Mouse (Mus musculus) forelimb bud, embryonic 11.5 days (tissue): ENCODE measurements around the gene Slc16a7.
A peak's percentile ranks its signal among the peaks of the same experiment; 100 is the strongest.

Source experiments
- DNase-seq: peaks from one replicate; pipeline ENCODE4 v3.0.0-alpha.2; 2012; ENCODE audit warnings: low read depth, low spot score

Gene Slc16a7

DNA sequence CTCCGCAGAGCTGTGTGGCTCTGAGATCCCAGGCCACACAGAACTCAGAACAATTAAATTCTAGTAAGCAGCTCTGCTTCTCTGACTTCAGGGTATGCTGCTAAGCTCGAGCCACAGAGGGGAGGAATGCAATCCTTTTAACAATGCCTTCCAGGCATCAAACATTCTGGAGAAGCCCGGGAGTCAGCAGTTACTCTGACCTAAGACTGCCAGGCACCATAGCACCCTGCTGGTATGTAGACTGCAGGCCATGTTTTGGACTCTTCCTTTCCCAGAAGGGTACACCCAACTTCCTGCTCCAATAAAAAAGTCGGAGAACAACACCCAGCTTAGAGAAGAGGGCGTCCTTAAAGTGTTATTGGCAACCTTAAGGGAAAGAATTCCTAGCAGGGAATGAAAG lies 205.1 kb downstream of the Slc16a7 start:
- DNase-seq = peak; percentile 42

DNA sequence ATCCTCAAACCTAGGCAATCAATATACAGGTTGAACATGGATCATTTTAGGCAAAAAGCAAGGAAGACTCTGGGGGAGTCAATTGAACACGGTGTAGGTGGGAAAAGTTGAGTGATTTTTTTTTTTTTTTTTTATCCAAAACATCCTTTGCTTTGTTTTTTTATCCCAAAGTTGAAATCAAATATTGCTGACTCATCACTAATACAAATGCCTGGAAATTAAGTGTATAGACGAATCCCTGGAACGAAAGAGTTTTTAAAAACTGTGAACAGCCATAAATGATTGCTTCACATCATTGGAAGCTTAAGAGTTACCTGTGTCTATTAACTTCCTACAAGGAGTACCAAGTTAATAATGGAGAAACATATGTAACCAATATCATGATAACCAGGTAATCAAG lies 206.7 kb downstream of the Slc16a7 start:
- DNase-seq = no peak

DNA sequence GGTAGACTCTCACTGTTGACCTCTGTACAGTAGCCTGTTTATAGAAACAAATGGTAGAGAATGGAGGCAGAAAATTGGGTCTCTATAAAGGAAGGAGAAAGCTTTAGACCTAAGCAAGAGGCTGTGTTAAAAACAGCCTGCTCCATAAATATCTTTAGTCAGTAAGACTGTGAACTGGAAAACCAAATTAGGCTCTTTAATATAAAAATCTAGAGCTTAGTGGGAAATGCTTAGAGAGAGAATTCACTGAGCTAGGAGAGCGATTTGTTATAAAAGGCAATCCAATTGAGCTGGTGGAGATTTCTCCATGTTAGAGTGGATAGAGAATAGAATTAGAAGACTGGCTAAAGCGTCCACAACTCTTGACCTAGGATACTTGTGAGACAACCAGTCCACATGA lies 211.5 kb downstream of the Slc16a7 start:
- DNase-seq = no peak

GRCm38 (mm10) chr10:125175013-125175650 lies 214.1 kb downstream of the Slc16a7 start:
- no peak for DNase-seq

DNA sequence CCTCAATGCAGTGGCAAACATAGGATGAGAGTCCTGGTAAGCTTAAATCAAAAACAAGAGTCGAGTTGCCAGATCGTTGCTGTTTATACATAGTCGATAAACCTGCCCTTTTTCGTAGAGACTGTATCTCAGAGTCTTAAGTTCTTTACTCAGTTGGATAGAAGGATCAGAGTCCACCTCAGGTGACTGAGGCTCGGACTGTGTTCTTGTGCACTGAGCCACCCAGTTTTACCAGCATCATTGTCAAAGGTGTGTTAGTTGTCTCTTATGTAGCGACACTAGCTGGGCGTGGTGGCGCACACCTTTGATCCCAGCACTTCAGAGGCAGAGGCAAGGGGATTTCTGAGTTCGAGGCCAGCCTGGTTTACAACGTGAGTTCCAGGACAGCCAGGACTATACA lies 217.6 kb downstream of the Slc16a7 start:
- DNase-seq = no peak

DNA sequence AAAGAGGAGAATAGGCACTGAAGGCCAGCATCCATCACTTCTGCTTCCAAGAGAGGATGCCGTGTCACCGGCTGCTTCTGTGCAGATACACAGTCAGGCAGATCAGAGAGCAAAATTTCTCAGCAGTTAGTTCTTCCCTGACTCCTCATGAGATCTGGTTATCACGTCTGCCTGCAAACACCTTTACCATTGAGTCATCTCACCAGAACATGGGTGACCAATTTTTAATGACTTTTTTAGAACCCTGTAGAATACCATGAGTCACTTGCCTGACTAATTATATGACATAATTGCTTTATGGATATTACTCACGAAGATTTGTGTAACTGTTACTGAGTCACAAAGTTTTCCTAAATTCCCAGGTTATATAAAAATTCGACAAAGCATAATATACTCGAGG lies 218.1 kb downstream of the Slc16a7 start:
- no peak for DNase-seq
